Mouse (Mus musculus) midbrain, embryonic 11.5 days (tissue): ENCODE data around the gene Epn2. TPM values are rescaled to one million over a fixed set of nuclear protein-coding genes. Genes with fewer than 3 reads are reported as not detected.

Source experiments
- ATAC-seq: fragments of 200-750 bp; cut with Nextera tagmentation; 2 replicates; pipeline ENCODE4 v1.8.0; 2017; ENCODE audit warnings: moderate TSS enrichment, moderate library complexity; ENCODE audit not compliant: low FRiP score
- DNase-seq: peaks from one replicate; pipeline ENCODE4 v3.0.0; 2015; ENCODE audit warnings: low spot score; ENCODE audit errors: missing footprints
- H3K27ac ChIP-seq: fragments of 300-500 bp; sonication (generic); 2 replicates; pipeline ENCODE4 v1.5.1; 2014; ENCODE audit warnings: low read depth, low read length
- H3K27me3 ChIP-seq: fragments of 300-500 bp; sonication (generic); 2 replicates; pipeline ENCODE4 v1.6.1; 2014; ENCODE audit warnings: mild to moderate bottlenecking, low read length, moderate library complexity, mixed read lengths; ENCODE audit not compliant: control insufficient read depth, insufficient read depth
- H3K36me3 ChIP-seq: fragments of 300-500 bp; sonication (generic); 2 replicates; pipeline ENCODE4 v1.6.1; 2014; ENCODE audit warnings: mild to moderate bottlenecking, low read length, moderate library complexity, mixed read lengths; ENCODE audit not compliant: control insufficient read depth, insufficient read depth
- H3K4me1 ChIP-seq: fragments of 300-500 bp; sonication (generic); 2 replicates; pipeline ENCODE4 v1.6.1; 2014; ENCODE audit warnings: low read length; ENCODE audit not compliant: control insufficient read depth, insufficient read depth
- H3K4me2 ChIP-seq: fragments of 300-500 bp; sonication (generic); 2 replicates; pipeline ENCODE4 v1.6.1; 2014; ENCODE audit warnings: mild to moderate bottlenecking, moderate library complexity
- H3K4me3 ChIP-seq: fragments of 300-500 bp; sonication (generic); 2 replicates; pipeline ENCODE4 v1.5.1; 2014; ENCODE audit warnings: low read depth, low read length
- H3K9ac ChIP-seq: fragments of 300-500 bp; sonication (generic); 2 replicates; pipeline ENCODE4 v1.6.1; 2014; ENCODE audit warnings: low read length
- H3K9me3 ChIP-seq: fragments of 300-500 bp; sonication (generic); 2 replicates; pipeline ENCODE4 v1.6.1; 2016; ENCODE audit warnings: low read length; ENCODE audit not compliant: control insufficient read depth
- WGBS: fragments of 180-500 bp; shearing (Covaris S2); extraction: QIAGEN DNeasy Blood & Tissue Kit; methylation state at CpG from one replicate; pipeline ENCODE4 v1.1.7; 2014; 5-methylcytosine and 5-hydroxymethylcytosine counted together
- polyA plus RNA-seq: library from polyadenylated mRNA; unstranded; fragments of >200 nt; fragmentation: Nextera tagmentation; extraction: Ambion mirVana; gene quantifications from 2 replicates; pipeline ENCODE4 v1.2.1, GENCODE M21; 2014

The Epn2 gene
- polyA plus RNA-seq, 1 experiment from 2014 or later: 28.5 TPM

- 49% methylated on average over 17 of the region's 17 CpGs for WGBS
- H3K27me3 ChIP-seq: no peaks in the 10 kb centered on the region
- DNase-seq (peak; percentile 79), ATAC-seq (no peak)
- H3K4me2 ChIP-seq: no peak overlapping the region; the same call in 1 of the 2 replicates
- no peaks in the 10 kb centered on the region for H3K9me3 ChIP-seq
- H3K4me3 ChIP-seq: no peak overlapping the region
- H3K27ac ChIP-seq: no peak overlapping the region
- no peak overlapping the region for H3K9ac ChIP-seq
- H3K4me1 ChIP-seq: peaks cover 8% of the 10 kb centered on the region
- no peaks in the 10 kb centered on the region for H3K36me3 ChIP-seq
Measured at GRCm38 (mm10) chr11:61477566-61478508, 101.7 kb downstream of the Epn2 start.

DNA sequence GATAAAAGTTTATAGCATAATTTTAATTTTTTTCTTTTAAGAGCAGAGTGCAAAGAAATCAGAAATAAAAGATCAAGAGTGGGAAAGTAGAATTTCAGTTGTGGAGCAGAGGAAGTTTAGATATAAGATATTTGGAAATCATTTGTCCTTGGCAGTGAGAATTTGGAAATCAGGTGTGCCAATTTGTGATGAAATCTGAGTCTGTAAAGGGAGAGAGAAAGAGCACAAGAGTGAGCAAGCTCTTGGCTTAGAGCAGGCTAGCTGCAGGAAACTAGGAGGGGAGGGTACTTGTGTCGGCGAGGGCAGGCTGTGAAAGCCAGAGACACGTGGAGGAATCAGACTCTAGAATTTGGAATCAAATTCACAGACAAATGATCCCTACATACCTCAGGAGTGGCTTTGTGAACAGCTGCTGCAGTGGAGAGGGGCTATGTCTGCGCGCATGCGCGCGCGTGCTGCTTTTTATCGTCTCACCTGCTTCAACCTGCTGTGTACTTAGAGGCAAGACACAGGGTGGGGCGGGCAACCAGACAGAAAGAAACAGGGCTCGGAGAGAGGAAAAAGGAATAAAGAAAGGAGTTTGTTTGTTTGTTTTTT is 102.6 kb downstream of the Epn2 start:
- DNase-seq: no peak
- ATAC-seq: no peak
- H3K9me3 ChIP-seq: no peaks in the 10 kb centered on the region
- H3K4me1 ChIP-seq: peaks cover 8% of the 10 kb centered on the region
- H3K4me2 ChIP-seq: no peak overlapping the region
- H3K27ac ChIP-seq: no peak overlapping the region
- H3K4me3 ChIP-seq: no peak overlapping the region
- 60% methylated on average over 12 of the region's 12 CpGs for WGBS
- H3K27me3 ChIP-seq: no peaks in the 10 kb centered on the region
- H3K36me3 ChIP-seq: no peaks in the 10 kb centered on the region
- H3K9ac ChIP-seq: no peak overlapping the region

DNA sequence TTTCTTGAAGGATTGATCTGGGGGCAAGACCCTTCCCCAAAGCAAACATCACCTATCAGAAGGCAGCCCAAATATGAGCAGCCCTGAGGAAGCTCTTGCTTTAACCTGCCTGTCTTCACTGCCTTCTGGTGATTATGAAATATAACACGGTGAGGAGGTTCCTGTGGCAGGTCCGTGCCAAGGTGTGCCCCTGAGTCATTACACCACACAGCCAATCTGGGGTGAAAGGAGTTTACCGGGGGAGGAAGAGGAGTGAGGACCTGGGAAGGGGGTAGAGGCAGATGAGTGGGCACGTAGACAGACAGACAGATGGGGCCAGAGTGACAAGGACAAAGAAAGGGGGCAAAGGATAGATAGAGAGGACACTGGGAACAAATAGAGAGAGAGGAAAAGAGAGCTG is 105.9 kb downstream of the Epn2 start:
- no peak overlapping the region for H3K9ac ChIP-seq
- no peak overlapping the region for H3K4me3 ChIP-seq
- no peak overlapping the region for H3K4me2 ChIP-seq
- no peak overlapping the region for H3K27ac ChIP-seq
- H3K9me3 ChIP-seq: no peaks in the 10 kb centered on the region
- no peaks in the 10 kb centered on the region for H3K36me3 ChIP-seq
- 90% methylated on average over 4 of the region's 4 CpGs for WGBS
- DNase-seq (peak; percentile 72), ATAC-seq (no peak)
- no peaks in the 10 kb centered on the region for H3K27me3 ChIP-seq
- H3K4me1 ChIP-seq: peaks cover 8% of the 10 kb centered on the region

- Histone ChIP-seq H3K27me3 (no peaks in the 10 kb centered on the region), H3K36me3 (no peaks in the 10 kb centered on the region), H3K4me1 (no peaks in the 10 kb centered on the region), H3K4me2 (no peak overlapping the region), H3K9ac (no peak overlapping the region), H3K4me3 (no peak overlapping the region), H3K9me3 (no peaks in the 10 kb centered on the region), H3K27ac (no peak overlapping the region)
- ATAC-seq (no peak), DNase-seq (no peak)
Measured at GRCm38 (mm10) chr11:61470880-61471279, 108.6 kb downstream of the Epn2 start.

GRCm38 (mm10) chr11:61469317-61469917 is 110.1 kb downstream of the Epn2 start:
- H3K9me3 ChIP-seq: no peaks in the 10 kb centered on the region
- H3K27ac ChIP-seq: no peak overlapping the region
- 76% methylated on average over 7 of the region's 7 CpGs for WGBS
- no peaks in the 10 kb centered on the region for H3K36me3 ChIP-seq
- H3K4me3 ChIP-seq: no peak overlapping the region
- ATAC-seq (no peak), DNase-seq (no peak)
- no peak overlapping the region for H3K9ac ChIP-seq
- H3K4me2 ChIP-seq: no peak overlapping the region
- H3K27me3 ChIP-seq: no peaks in the 10 kb centered on the region
- no peaks in the 10 kb centered on the region for H3K4me1 ChIP-seq

GRCm38 (mm10) chr11:61468534-61468933 is 111.0 kb downstream of the Epn2 start:
- Histone ChIP-seq H3K4me1 (no peaks in the 10 kb centered on the region), H3K27me3 (no peaks in the 10 kb centered on the region), H3K4me2 (no peak overlapping the region), H3K27ac (no peak overlapping the region), H3K36me3 (no peaks in the 10 kb centered on the region), H3K9ac (no peak overlapping the region), H3K4me3 (no peak overlapping the region), H3K9me3 (no peaks in the 10 kb centered on the region)
- ATAC-seq (no peak), DNase-seq (peak; percentile 47)
- 90% methylated on average over 4 of the region's 4 CpGs for WGBS

Other genes with a start within 250 kb of the Epn2 start
- gene Slc47a2, start 236.8 kb downstream of the Epn2 start, polyA plus RNA-seq: not detected in 2 replicates
- 0.16 TPM in 1 of 2 replicates, not detected in the other for gene Slc47a1, start 201.3 kb downstream of the Epn2 start, polyA plus RNA-seq
- 0.40 and 0.51 TPM in 2 replicates for gene Rnf112, start 125.6 kb downstream of the Epn2 start, polyA plus RNA-seq
- 69.8 and 78.9 TPM in 2 replicates for gene Mfap4, start 94.3 kb downstream of the Epn2 start, polyA plus RNA-seq
- 51.0 and 58.3 TPM in 2 replicates for gene Mapk7, start 85.3 kb downstream of the Epn2 start, polyA plus RNA-seq
- gene B9d1, start 74.5 kb downstream of the Epn2 start, polyA plus RNA-seq: 35.1 and 39.6 TPM in 2 replicates
- 6.2 and 7.1 TPM in 2 replicates for gene Grap, start 73.6 kb upstream of the Epn2 start, polyA plus RNA-seq
- gene Fam83g, start 104.4 kb upstream of the Epn2 start, polyA plus RNA-seq: 0.19 and 0.59 TPM in 2 replicates
- gene Slc5a10, start 141.1 kb upstream of the Epn2 start, polyA plus RNA-seq: not detected in 2 replicates
- 51.7 and 55.4 TPM in 2 replicates for gene Prpsap2, start 182.4 kb upstream of the Epn2 start, polyA plus RNA-seq